Mouse (Mus musculus) 3T3-L1 (cell line): ENCODE data around the gene Tcf20.

Experiments used
- DNase-seq: peaks from one replicate; pipeline ENCODE4 v3.0.0-alpha.2; 2015; ENCODE audit warnings: low read depth, low spot score

The Tcf20 gene

GRCm38 (mm10) chr15:82928023-82928422 lies 59.6 kb downstream of the Tcf20 start:
- no peak for DNase-seq

GRCm38 (mm10) chr15:82927057-82927456 lies 60.6 kb downstream of the Tcf20 start:
- no peak for DNase-seq

- DNase-seq, result no peak
Measured at GRCm38 (mm10) chr15:82924679-82925425, 62.8 kb downstream of the Tcf20 start.

- DNase-seq, result no peak
Measured at GRCm38 (mm10) chr15:82923531-82923930, 64.1 kb downstream of the Tcf20 start.

- DNase-seq, result no peak
Measured at GRCm38 (mm10) chr15:82922755-82923154, 64.9 kb downstream of the Tcf20 start.

- DNase-seq, result peak; percentile 37
Measured at GRCm38 (mm10) chr15:82922052-82922451, 65.6 kb downstream of the Tcf20 start.

- no peak for DNase-seq
Measured at GRCm38 (mm10) chr15:82921559-82921958, 66.1 kb downstream of the Tcf20 start.

- peak; percentile 69 for DNase-seq
Measured at GRCm38 (mm10) chr15:82920895-82921515, 66.7 kb downstream of the Tcf20 start.

- DNase-seq, result no peak
Measured at GRCm38 (mm10) chr15:82917965-82918364, 69.7 kb downstream of the Tcf20 start.

- DNase-seq, result no peak
Measured at GRCm38 (mm10) chr15:82917207-82917844, 70.3 kb downstream of the Tcf20 start.

GRCm38 (mm10) chr15:82914455-82914854 lies 73.2 kb downstream of the Tcf20 start:
- no peak for DNase-seq

GRCm38 (mm10) chr15:82911965-82912337 lies 75.7 kb downstream of the Tcf20 start:
- DNase-seq, result no peak

GRCm38 (mm10) chr15:82911001-82911964 lies 76.4 kb downstream of the Tcf20 start:
- DNase-seq, result no peak

GRCm38 (mm10) chr15:82910596-82910995 lies 77.1 kb downstream of the Tcf20 start:
- DNase-seq, result no peak

- DNase-seq, result no peak
Measured at GRCm38 (mm10) chr15:82909791-82910190, 77.9 kb downstream of the Tcf20 start.

- no peak for DNase-seq
Measured at GRCm38 (mm10) chr15:82908521-82908920, 79.2 kb downstream of the Tcf20 start.

GRCm38 (mm10) chr15:82907306-82907705 lies 80.4 kb downstream of the Tcf20 start:
- no peak for DNase-seq

- DNase-seq, result peak; percentile 28
Measured at GRCm38 (mm10) chr15:82906574-82907061, 81.1 kb downstream of the Tcf20 start.

- no peak for DNase-seq
Measured at GRCm38 (mm10) chr15:82905431-82906395, 82.0 kb downstream of the Tcf20 start.

GRCm38 (mm10) chr15:82904526-82904925 lies 83.1 kb downstream of the Tcf20 start:
- DNase-seq, result no peak
